Mouse (Mus musculus) megakaryocyte, adult 5-6 weeks (primary cell): ENCODE results near the gene Hmgn2. TPM values are rescaled to one million over a fixed set of nuclear protein-coding genes. Genes with fewer than 3 reads are reported as not detected.
A peak's percentile ranks its signal among the peaks of the same experiment; 100 is the strongest.
"Not testable (repeated sequence)": the region's sequence is repeated elsewhere in the genome, so short reads cannot be mapped to it uniquely, and the experiment has no call there.

Experiments
- ATAC-seq: 2 replicates; pipeline ENCODE4 v1.8.0; 2016; ENCODE audit warnings: mild to moderate bottlenecking, inconsistent platforms; ENCODE audit not compliant: poor library complexity, severe bottlenecking
- total RNA-seq, 2 experiments: library from RNA; stranded (forward) in 1 of 2; stranded (reverse) in 1 of 2; fragments of 153-499, 151-499 nt in 1 of 2; fragments of 221-1000, 200-1000 nt in 1 of 2; gene quantifications; 2 replicates each; pipeline versions ENCODE4 v1.2.3 to v1.2.4; 2015 to 2017

Gene Hmgn2
- total RNA-seq, 2 experiments from 2014 or later, result 700 to 1,526 TPM

- ATAC-seq, result peak; percentile 67
Measured at GRCm38 (mm10) chr4:133928576-133929277, 39.7 kb downstream of the Hmgn2 start.

- ATAC-seq, result no peak
Measured at GRCm38 (mm10) chr4:133925204-133925603, 43.2 kb downstream of the Hmgn2 start.

DNA sequence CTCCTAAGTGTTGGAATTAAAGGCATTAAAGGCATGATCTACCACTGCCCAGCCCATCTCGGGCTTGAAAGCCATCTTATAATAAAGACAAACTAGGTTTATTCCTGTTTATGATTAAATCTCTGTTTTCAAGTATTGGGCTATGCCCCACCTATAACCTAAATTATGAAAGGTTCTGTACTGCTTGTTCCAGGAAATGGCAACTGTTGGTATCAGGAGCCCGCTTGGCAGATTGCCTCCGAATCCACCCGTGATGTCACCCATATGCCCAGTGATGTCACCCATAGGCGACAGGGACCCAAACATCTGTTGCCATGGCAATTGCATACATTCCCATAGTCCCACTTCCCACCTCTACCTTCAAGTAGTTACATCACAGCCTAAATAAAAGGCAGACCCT, 44.7 kb downstream of the Hmgn2 start:
- no peak for ATAC-seq

- not testable (repeated sequence) for ATAC-seq
Measured at GRCm38 (mm10) chr4:133918093-133918825, 50.2 kb downstream of the Hmgn2 start.

Other genes with a start within 250 kb of the Hmgn2 start
- 95.9 and 112 TPM in 2 replicates for gene Arid1a, start 211.9 kb downstream of the Hmgn2 start, total RNA-seq (2015)
- 29.7 and 40.6 TPM in 2 replicates for gene Arid1a, start 211.9 kb downstream of the Hmgn2 start, total RNA-seq (2017)
- 109 and 112 TPM in 2 replicates for gene Rps6ka1, start 80.9 kb downstream of the Hmgn2 start, total RNA-seq (2015)
- gene Rps6ka1, start 80.9 kb downstream of the Hmgn2 start, total RNA-seq (2017), result 156 and 160 TPM in 2 replicates
- gene Dhdds, start 32.3 kb upstream of the Hmgn2 start, total RNA-seq (2015), result 26.6 and 28.9 TPM in 2 replicates
- 17.9 and 24.0 TPM in 2 replicates for gene Dhdds, start 32.3 kb upstream of the Hmgn2 start, total RNA-seq (2017)
- gene Lin28a, start 50.2 kb upstream of the Hmgn2 start, total RNA-seq (2015), result 4.8 TPM in 2 replicates
- 30.8 and 36.5 TPM in 2 replicates for gene Lin28a, start 50.2 kb upstream of the Hmgn2 start, total RNA-seq (2017)
- 0.20 and 0.66 TPM in 2 replicates for gene Zfp683, start 85.2 kb upstream of the Hmgn2 start, total RNA-seq (2015)
- not detected in 2 replicates for gene Zfp683, start 85.2 kb upstream of the Hmgn2 start, total RNA-seq (2017)
- gene Crybg2, start 92.2 kb upstream of the Hmgn2 start, total RNA-seq (2015), result 1.1 and 1.9 TPM in 2 replicates
- 0.04 and 0.15 TPM in 2 replicates for gene Crybg2, start 92.2 kb upstream of the Hmgn2 start, total RNA-seq (2017)
- gene Cd52, start 126.4 kb upstream of the Hmgn2 start, total RNA-seq (2015), result 2,426 and 2,524 TPM in 2 replicates
- 3,236 and 3,524 TPM in 2 replicates for gene Cd52, start 126.4 kb upstream of the Hmgn2 start, total RNA-seq (2017)
- 0.89 and 1.8 TPM in 2 replicates for gene Ubxn11, start 133.9 kb upstream of the Hmgn2 start, total RNA-seq (2015)
- gene Ubxn11, start 133.9 kb upstream of the Hmgn2 start, total RNA-seq (2017), result 1.7 and 2.9 TPM in 2 replicates
- 1,305 and 1,385 TPM in 2 replicates for gene Sh3bgrl3, start 160.1 kb upstream of the Hmgn2 start, total RNA-seq (2015)
- 523 and 622 TPM in 2 replicates for gene Sh3bgrl3, start 160.1 kb upstream of the Hmgn2 start, total RNA-seq (2017)
- gene Cep85, start 218.5 kb upstream of the Hmgn2 start, total RNA-seq (2015), result 11.4 and 20.6 TPM in 2 replicates
- gene Cep85, start 218.5 kb upstream of the Hmgn2 start, total RNA-seq (2017), result 17.7 TPM in 2 replicates
- gene Gm7534, start 234.4 kb upstream of the Hmgn2 start, total RNA-seq (2015), result 0.07 TPM in 1 of 2 replicates, not detected in the other
- gene Gm7534, start 234.4 kb upstream of the Hmgn2 start, total RNA-seq (2017), result not detected in 2 replicates